Mouse (Mus musculus) liver, embryonic 11.5 days (tissue): ENCODE results near the gene Rin3. TPM values are rescaled to one million over a fixed set of nuclear protein-coding genes. Genes with fewer than 3 reads are reported as not detected.

ENCODE experiments used
- ATAC-seq: fragments of 200-750 bp; cut with Nextera tagmentation; replicated peaks from 2 replicates; pipeline ENCODE4 v1.8.0; 2017; ENCODE audit warnings: moderate number of reproducible peaks, mild to moderate bottlenecking, moderate TSS enrichment, moderate library complexity; ENCODE audit not compliant: low FRiP score
- DNase-seq: peaks from one replicate; pipeline ENCODE4 v3.0.0-alpha.2; 2017; ENCODE audit warnings: low spot score
- H3K27ac ChIP-seq: fragments of 300-500 bp; sonication (generic); 2 replicates; pipeline ENCODE4 v1.5.1; 2014; ENCODE audit warnings: mild to moderate bottlenecking, low read depth, low read length, control low read depth
- H3K27me3 ChIP-seq: fragments of 300-500 bp; sonication (generic); replicated peaks from 2 replicates; pipeline ENCODE4 v1.6.1; 2014; ENCODE audit warnings: low read length, mixed read lengths; ENCODE audit not compliant: control insufficient read depth, insufficient read depth
- H3K36me3 ChIP-seq: fragments of 300-500 bp; sonication (generic); 2 replicates; pipeline ENCODE4 v1.6.1; 2014; ENCODE audit warnings: mild to moderate bottlenecking, low read length, moderate library complexity, mixed read lengths; ENCODE audit not compliant: control insufficient read depth, insufficient read depth
- H3K4me1 ChIP-seq: fragments of 300-500 bp; sonication (generic); replicated peaks from 2 replicates; pipeline ENCODE4 v1.6.1; 2014; ENCODE audit warnings: low read length, mixed read lengths; ENCODE audit not compliant: control insufficient read depth, insufficient read depth
- H3K4me2 ChIP-seq: fragments of 300-500 bp; sonication (generic); 2 replicates; pipeline ENCODE4 v1.6.1; 2014; ENCODE audit warnings: mild to moderate bottlenecking, control low read depth, moderate library complexity
- H3K4me3 ChIP-seq: fragments of 300-500 bp; sonication (generic); 2 replicates; pipeline ENCODE4 v1.5.1; 2014; ENCODE audit warnings: low read depth, low read length, control low read depth
- H3K9ac ChIP-seq: fragments of 300-500 bp; sonication (generic); 2 replicates; pipeline ENCODE4 v1.6.1; 2014; ENCODE audit warnings: low read depth, low read length, control low read depth
- H3K9me3 ChIP-seq: fragments of 300-500 bp; sonication (generic); 2 replicates; pipeline ENCODE4 v1.6.1; 2016; ENCODE audit warnings: low read length, inconsistent platforms, mixed read lengths; ENCODE audit not compliant: control insufficient read depth
- WGBS: fragments of 180-500 bp; shearing (Covaris S2); extraction: QIAGEN DNeasy Blood & Tissue Kit; methylation state at CpG from one replicate; pipeline ENCODE4 v1.1.7; 2014; 5-methylcytosine and 5-hydroxymethylcytosine counted together
- polyA plus RNA-seq: library from polyadenylated mRNA; unstranded; fragments of >200 nt; fragmentation: Nextera tagmentation; extraction: Ambion mirVana; gene quantifications from 2 replicates; pipeline ENCODE4 v1.2.1, GENCODE M21; 2014

Gene Rin3
- polyA plus RNA-seq, 1 experiment from 2014 or later, result 12.9 TPM

DNA sequence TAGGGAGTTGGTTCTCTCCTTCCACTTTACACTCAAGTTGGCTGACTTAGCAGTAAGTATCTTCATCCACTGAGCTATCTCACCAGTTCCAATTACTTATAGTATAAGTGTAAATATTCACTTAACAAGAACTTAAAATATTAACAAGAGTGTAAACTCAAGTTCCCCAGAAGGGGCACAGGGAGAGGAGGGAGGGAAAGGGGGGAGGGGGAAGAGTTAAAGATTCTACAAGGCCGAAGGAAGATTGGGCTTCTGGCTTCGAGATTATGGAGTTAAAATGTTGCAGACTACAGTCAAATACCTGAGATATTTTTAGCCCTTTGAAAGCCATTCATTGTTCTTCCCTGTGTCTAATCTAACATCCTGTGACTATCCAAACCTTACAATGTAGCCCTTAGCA is 141.6 kb downstream of the Rin3 start:
- Histone ChIP-seq H3K4me1 (peaks cover 13% of the 10 kb centered on the region), H3K4me2 (no peak overlapping the region), H3K27ac (no peak overlapping the region)

DNA sequence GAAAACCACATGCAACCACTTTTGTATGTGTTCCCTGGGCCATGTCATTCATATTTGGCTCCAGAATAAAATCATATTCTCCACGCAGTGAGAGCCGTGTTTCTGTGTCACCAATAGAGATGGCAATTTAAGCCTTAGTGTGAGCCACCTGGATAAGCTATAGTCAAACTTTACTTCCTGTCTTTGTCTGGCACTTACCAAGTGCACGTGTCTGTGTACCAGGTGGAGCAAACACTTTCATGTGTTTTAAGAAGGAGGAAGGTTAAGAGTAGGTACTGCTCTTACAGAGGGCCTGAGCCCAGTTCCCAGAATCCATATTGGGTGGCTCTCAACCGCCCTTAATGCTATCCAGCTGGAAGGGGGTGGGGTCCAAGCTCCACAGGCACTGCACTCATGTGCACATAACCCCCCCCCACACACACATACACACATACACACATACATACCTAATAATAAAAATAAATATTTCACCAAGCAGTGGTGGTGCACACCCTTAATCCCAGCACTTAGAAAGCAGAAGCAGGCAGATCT is 142.3 kb downstream of the Rin3 start:
- DNase-seq (no peak), ATAC-seq (no peak; the same call in 1 of the 2 replicates)
- Histone ChIP-seq H3K4me2 (no peak overlapping the region), H3K9me3 (no peaks in the 10 kb centered on the region), H3K27me3 (no peaks in the 10 kb centered on the region), H3K27ac (no peak overlapping the region), H3K4me3 (no peak overlapping the region), H3K36me3 (no peaks in the 10 kb centered on the region), H3K9ac (no peak overlapping the region), H3K4me1 (peaks cover 10% of the 10 kb centered on the region)
- 81% methylated on average over 4 of the region's 4 CpGs for WGBS

More for the DNA sequence above, 141.6 kb downstream of the Rin3 start:
- Histone ChIP-seq H3K36me3 (no peaks in the 10 kb centered on the region), H3K4me3 (no peak overlapping the region), H3K9ac (no peak overlapping the region), H3K9me3 (no peaks in the 10 kb centered on the region), H3K27me3 (no peaks in the 10 kb centered on the region)
- ATAC-seq (no peak), DNase-seq (no peak)
- 41% methylated on average over 2 of the region's 2 CpGs for whole genome bisulfite sequencing

DNA sequence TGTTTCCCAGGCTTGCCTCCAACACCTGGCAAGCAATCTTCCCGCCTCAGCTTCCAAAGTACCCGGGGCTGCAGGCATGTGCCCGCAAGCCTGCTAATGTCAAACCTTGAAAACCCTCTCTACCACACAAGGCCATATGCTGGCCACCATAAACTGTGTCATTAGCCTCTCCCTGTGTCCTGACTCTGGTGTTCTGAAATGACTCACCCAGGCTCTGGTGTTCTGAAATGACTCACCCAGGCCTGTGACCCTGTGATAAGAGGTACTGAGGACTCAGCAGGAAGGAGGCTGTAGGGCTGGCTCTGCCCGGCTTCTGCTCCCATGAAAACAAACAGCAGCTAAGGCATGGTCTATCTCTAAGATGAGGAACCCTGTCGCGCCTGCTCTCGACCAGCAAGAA is 143.4 kb downstream of the Rin3 start:
- 47% methylated on average over 7 of the region's 7 CpGs for WGBS
- ATAC-seq (peak; percentile 98), DNase-seq (peak; percentile 56)
- Histone ChIP-seq H3K9ac (no peak overlapping the region), H3K36me3 (no peaks in the 10 kb centered on the region), H3K27ac (peak overlapping the region; percentile 60), H3K9me3 (no peaks in the 10 kb centered on the region), H3K4me1 (peaks cover 11% of the 10 kb centered on the region), H3K4me3 (no peak overlapping the region), H3K4me2 (peak overlapping the region; percentile 2; the same call in 1 of the 2 replicates), H3K27me3 (no peaks in the 10 kb centered on the region)

DNA sequence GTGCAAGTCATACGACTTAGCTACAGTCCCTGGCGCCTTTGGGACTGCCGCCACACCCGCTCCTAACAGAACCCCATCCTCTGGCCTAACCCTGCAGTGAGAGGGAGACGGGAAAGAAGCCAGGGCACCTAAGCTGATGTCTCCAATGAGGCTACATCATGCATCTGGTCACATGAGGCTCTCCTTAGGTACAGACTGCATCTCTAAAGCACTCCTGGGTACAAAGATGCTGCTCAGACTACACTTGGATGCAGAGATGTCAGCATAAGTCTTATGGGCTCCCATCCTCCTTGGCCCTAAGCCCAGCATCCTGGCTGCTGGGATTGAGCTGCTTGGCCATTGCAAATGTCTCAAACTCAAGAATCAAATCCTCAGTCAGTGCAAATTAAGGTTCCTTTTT is 146.8 kb downstream of the Rin3 start:
- H3K4me1 ChIP-seq, result peaks cover 11% of the 10 kb centered on the region
- H3K27me3 ChIP-seq, result no peaks in the 10 kb centered on the region
- no peak overlapping the region for H3K27ac ChIP-seq
- H3K4me3 ChIP-seq, result no peak overlapping the region
- DNase-seq, result no peak
- WGBS, result 89% methylated on average over 5 of the region's 5 CpGs
- H3K36me3 ChIP-seq, result no peaks in the 10 kb centered on the region
- H3K4me2 ChIP-seq, result no peak overlapping the region
- no peak for ATAC-seq
- no peaks in the 10 kb centered on the region for H3K9me3 ChIP-seq
- no peak overlapping the region for H3K9ac ChIP-seq

DNA sequence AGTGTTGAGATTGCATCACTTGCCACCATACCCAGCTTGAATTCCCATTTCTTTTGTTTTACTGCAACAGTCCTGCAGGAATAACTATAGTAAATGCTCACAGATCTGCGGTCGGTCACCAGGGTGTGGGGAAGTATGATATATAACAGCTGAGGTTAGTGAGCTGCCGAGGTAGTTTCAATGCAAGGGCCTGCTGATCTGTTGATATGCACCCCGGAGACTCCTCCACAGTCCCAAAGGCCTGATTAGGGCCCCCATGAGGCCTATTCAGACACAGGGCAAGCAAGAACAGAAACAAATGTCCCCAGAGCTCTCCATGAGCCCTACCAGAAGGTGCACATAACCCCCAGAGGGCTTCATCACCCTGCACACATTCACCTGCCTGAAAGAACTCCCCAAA is 147.4 kb downstream of the Rin3 start:
- DNase-seq (no peak), ATAC-seq (peak; percentile 71)
- Histone ChIP-seq H3K27ac (no peak overlapping the region), H3K9me3 (no peaks in the 10 kb centered on the region), H3K4me3 (no peak overlapping the region), H3K27me3 (no peaks in the 10 kb centered on the region), H3K4me1 (peaks cover 11% of the 10 kb centered on the region), H3K9ac (no peak overlapping the region), H3K36me3 (no peaks in the 10 kb centered on the region), H3K4me2 (no peak overlapping the region)
- 41% methylated on average over 4 of the region's 4 CpGs for WGBS

DNA sequence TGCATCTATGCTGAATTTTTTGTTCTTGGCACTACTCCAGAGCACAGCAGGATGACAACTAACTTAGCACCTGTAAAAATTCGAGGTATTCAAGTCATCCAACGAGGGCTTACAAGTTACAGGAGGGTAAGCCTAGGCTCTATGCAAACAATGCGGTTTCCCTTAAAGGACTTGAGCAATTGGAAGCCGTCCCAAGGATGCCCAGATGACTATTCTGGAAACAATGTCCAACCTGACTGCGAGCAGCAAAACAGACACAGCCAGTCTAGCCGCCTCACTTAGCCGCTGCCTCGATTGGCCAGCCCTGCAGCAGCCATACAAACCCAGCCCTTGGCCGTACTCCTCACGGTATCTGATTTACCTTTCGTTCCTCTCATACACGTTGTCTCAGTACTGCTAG is 149.4 kb downstream of the Rin3 start:
- Histone ChIP-seq H3K4me3 (no peak overlapping the region), H3K36me3 (no peaks in the 10 kb centered on the region), H3K4me2 (no peak overlapping the region), H3K9me3 (no peaks in the 10 kb centered on the region), H3K27me3 (no peaks in the 10 kb centered on the region), H3K9ac (no peak overlapping the region), H3K4me1 (peaks cover 9% of the 10 kb centered on the region), H3K27ac (no peak overlapping the region)
- DNase-seq (no peak), ATAC-seq (no peak)
- WGBS, result 77% methylated on average over 12 of the region's 12 CpGs

DNA sequence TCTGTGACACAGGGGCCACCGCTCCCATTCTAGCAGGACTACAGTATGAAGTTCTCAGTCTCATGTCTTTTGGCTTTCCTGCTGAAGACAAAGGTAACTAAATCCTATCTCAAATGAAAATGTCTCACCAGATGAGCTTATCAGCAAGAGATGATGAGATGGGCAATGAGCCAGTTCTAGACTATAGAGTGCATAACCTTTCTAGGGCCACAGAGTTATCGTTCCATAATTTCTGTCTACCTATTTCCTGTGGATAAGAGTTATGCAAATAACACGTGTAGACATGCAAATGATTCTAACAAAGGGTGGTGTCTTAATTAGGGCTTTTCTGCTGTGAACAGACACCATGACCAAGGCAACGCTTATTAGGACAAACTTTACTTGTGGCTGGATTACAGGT is 151.3 kb downstream of the Rin3 start:
- peaks cover 15% of the 10 kb centered on the region for H3K4me1 ChIP-seq
- H3K27ac ChIP-seq, result no peak overlapping the region
- WGBS, result 78% methylated on average over 4 of the region's 4 CpGs

DNA sequence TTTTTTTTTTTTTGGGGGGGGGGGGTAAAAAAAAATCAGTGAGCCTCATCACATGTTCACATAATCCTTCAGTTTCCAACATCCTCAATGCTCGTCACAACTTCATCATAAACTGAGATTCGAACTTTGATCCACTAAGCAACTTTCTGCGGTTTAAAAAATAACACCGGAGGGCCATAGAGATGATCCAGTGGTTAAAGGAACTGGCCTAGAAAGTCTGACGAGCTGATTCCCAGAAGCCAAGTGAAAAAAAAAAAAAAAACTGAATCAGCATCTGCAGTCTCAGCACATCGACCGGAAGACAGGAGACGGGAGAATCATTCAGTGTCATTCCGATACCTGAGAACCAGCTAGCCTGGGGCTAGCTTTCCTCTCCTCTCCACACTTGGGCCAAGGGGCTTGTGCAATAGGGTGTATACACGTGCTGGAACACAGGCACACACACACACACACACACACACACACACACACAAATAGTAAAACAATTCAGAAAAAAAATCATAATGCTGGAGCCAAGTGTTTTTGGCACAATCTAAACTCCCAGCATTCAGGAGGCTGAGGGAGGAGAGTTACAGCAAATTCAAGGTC is 154.2 kb downstream of the Rin3 start:
- Histone ChIP-seq H3K4me2 (no peak overlapping the region), H3K36me3 (no peaks in the 10 kb centered on the region)

More for the DNA sequence above, 151.3 kb downstream of the Rin3 start:
- H3K9me3 ChIP-seq, result no peaks in the 10 kb centered on the region
- no peak for DNase-seq
- no peak overlapping the region for H3K4me3 ChIP-seq
- no peak for ATAC-seq
- no peaks in the 10 kb centered on the region for H3K27me3 ChIP-seq
- H3K4me2 ChIP-seq, result no peak overlapping the region
- H3K9ac ChIP-seq, result no peak overlapping the region
- H3K36me3 ChIP-seq, result no peaks in the 10 kb centered on the region

DNA sequence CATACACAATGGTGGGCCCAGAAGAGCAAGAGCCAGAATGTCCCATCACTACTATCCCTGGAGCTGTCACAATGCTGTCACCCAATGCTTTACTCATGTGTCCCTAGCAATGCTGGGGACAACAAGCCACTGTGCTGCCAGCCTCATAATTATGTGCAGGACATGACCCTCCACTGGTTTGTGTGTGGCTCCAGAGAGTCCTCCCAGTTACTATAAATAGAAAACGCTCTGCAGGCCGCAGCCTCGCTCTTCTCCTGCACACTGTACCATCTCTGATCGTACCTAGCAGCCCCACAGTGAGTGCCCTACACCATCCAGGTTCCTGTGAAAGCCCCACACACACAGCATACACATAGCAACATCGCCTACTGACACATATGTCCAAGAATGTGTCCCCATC is 155.1 kb downstream of the Rin3 start:
- H3K4me2 ChIP-seq, result no peak overlapping the region
- no peak overlapping the region for H3K27ac ChIP-seq
- DNase-seq, result no peak
- no peaks in the 10 kb centered on the region for H3K36me3 ChIP-seq
- no peaks in the 10 kb centered on the region for H3K27me3 ChIP-seq
- H3K4me3 ChIP-seq, result no peak overlapping the region
- WGBS, result 73% methylated on average over 5 of the region's 5 CpGs
- H3K4me1 ChIP-seq, result peaks cover 16% of the 10 kb centered on the region
- no peaks in the 10 kb centered on the region for H3K9me3 ChIP-seq
- H3K9ac ChIP-seq, result no peak overlapping the region
- ATAC-seq, result no peak

More for the DNA sequence above, 154.2 kb downstream of the Rin3 start:
- DNase-seq, result no peak
- H3K27ac ChIP-seq, result no peak overlapping the region
- no peak overlapping the region for H3K4me3 ChIP-seq
- H3K27me3 ChIP-seq, result no peaks in the 10 kb centered on the region
- no peak overlapping the region for H3K9ac ChIP-seq
- peaks cover 16% of the 10 kb centered on the region for H3K4me1 ChIP-seq
- 68% methylated on average over 10 of the region's 10 CpGs for WGBS
- no peaks in the 10 kb centered on the region for H3K9me3 ChIP-seq
- ATAC-seq, result no peak
